Mouse (Mus musculus): ENCODE measurements around the gene Kcnh2. TPM values are rescaled to one million over a fixed set of nuclear protein-coding genes. Genes with fewer than 3 reads are reported as not detected.
"Not testable (repeated sequence)": the region's sequence is repeated elsewhere in the genome, so short reads cannot be mapped to it uniquely, and the experiment has no call there.

Gene Kcnh2
- 10 to 100 TPM; 12.3 to 26.4 TPM for total RNA-seq (2021)
- polyA plus RNA-seq (2012; rRNA removed) = 75.2 and 99.5 TPM in 2 replicates
- long read RNA-seq, full-length matches to known transcripts = 17 of 28 reads
- long read RNA-seq, partial matches to known transcripts = 5 of 28 reads
- long read RNA-seq, other reads (novel, unspliced or antisense) = 6 of 28 reads

DNA sequence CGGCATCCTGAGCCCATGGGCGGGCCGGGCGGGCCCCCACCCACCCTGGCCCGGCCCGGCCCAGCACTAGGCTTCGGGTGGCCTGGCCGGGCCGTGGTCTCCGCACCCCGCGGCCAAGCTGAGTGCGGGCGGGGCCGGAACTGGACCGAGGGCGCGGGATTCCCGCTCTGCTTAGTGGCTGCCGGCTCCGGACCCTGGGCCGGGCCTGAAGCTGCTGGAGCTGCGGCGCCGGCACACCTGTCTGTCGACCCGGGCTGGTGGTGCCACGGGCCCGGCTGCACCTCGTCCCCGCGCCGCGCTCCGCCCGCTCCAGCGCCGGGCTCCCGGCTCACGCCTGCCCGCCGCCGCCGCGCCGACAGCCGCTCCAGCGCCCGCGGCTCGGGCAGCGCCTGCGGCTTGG lies at the start of gene Kcnh2:
Kcnh2 (minus strand) TSS at position 327 of the 400 bp plus-strand sequence.
- DNase-seq = no peak

DNA sequence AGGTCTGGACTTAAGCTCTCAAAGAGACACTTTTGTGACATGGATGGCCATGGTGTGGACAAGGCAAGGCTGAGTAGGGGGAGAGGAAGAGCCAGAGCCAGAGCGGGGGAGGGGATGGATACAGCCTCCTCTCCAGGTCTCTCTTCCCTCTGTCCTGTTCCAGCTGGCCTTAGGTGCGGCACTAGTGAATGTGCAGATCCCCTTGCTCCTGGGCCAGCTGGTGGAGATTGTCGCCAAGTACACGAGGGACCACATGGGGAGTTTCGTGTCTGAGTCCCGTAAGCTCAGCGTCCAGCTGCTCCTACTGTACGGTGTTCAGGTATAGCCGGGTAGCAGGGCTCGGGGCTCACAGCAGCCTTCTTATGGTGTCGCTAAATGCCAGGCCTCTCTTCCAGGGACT lies 49.0 kb upstream of the Kcnh2 start:
- DNase-seq = no peak

DNA sequence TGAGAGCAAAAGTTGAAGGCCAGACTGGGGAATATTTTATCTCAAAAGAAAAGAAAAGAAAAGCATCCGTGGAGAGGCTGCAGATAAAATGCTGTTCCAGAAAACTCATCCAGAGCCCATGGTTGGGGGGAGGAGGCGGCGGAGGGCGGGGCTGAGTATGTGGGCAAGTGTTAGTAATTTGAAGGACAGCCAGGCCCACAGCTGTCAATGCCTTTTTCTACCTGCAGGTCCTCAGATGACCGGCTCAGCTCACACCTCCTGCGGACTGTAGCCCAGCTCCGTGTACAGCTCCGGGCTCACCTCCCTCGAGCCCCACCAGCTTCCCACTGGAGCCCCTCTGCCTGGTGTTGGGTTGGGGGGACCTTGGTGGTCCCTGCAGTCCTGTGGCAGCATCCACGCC lies 48.3 kb upstream of the Kcnh2 start:
- no peak for DNase-seq

DNA sequence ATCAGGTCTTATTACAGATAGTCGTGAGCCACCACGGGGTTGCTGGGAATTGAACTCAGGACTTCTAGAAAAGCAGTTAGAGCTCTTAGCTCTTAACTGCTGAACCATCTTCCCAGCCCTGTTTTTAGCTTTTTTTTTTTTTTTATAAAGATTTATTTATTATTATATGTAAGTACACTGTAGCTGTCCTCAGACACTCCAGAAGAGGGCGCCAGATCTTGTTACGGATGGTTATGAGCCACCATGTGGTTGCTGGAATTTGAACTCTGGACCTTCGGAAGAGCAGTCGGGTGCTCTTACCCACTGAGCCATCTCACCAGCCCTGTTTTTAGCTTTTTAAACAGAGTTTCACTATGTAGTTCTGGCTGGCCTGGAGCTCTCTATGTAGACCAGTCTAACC lies 44.9 kb upstream of the Kcnh2 start:
- DNase-seq = not testable (repeated sequence)

DNA sequence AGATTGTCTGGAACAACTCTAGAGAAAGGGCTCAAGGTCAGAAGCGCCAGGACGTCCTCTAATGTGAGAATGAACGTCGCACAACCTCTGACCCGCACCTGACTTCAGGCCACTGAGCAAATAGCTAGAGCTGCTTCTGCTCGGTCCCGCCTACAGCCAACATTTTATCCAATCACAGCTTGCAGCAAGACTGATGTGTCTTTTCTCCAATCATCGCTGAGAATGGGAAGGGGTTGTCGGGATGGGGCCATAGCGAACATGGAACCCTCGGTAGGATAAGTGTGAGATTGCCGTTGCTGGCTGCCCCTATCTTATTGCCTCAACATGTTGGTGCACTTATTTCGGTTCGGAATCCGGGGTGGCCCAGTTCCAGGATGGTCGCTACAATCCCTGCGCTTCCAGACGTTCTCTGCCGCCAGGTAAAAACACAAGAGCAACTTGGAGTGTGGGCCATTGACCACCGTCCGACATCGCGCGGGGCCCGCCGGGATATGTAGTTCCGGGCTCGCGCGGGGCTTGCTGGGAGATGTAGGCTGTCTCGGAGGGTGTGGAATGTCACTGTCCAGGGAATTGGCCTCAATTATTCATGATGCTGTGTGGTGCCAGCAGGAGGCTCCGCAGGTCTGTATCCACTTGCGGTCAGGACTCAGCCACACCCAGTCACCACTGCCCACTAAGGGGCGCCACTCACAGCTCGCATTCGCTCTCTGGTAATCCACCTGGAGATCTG lies 42.9 kb upstream of the Kcnh2 start:
- DNase-seq = peak; percentile 97

DNA sequence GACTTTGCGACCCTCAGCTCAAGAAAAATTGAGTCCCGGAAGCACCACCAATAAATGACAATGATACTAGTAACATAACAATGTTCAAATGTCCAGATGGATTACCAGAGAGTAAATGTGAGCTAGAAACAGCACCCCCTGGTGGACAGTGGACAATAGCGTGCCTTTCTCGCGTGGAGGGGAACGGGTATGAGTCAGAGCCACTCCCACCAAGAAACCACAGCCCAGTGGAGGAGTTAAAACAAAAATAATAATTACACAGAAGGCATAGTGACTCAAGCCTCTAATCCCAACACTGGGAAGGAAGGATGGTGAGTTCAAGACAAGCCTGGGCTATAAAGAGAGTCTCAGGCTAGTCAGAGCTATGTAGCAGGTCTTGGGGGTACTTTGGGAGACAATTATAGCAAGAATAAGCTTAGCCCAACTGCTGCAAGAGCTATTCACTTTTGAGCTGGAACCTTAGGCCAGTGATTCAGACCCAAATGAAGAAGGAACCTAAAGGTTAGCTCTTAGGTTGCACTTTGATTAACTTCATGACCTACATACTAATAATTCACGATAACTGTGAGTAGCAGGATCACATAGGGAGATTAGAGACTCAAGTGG lies 42.1 kb upstream of the Kcnh2 start, which contains the start of gene Abcb8:
Abcb8 (plus strand) TSS at position 272 of the 606 bp plus-strand sequence.
- peak; percentile 85 for DNase-seq

DNA sequence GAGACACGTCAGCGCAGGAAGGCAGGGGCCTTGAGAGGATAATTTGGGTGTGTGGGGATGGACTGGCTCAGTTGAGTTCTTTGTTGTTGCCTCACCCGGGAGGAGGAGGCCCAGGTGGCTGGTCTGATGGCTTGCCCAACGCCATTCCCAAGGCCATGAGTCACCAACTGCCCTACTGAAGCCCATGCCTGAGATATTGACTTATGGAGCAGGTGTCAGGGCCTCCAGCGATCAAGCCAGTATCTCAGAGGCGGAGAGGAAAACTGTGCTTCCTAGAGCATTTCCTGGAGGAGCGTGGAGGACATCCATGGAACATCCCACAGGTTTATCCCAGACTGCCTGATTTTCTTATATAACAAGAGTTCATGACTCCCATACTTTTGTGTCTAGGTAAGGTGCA lies 41.3 kb upstream of the Kcnh2 start:
- peak; percentile 40 for DNase-seq

DNA sequence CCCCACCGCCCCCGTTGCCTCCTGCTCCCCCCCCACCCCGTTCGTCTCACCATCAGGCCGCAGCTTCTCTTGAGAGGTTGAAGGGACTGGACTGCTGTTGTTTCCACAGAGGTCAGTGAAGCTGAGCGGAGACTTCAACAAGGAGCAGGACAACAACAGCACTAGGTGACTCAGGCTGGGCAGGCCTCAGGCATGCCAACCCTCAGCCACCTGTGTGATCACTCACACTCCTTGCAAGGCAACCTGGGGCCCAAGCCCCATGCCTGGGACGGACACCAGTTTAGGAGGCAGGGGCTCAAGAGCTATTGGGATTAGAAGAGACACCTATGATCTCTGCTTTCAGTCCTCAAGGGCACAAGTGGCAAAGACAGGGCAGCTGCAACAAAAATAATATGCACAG lies 40.5 kb upstream of the Kcnh2 start, which contains the start of gene Atg9b:
Atg9b (minus strand) TSS at position 280 of the 400 bp plus-strand sequence.
- DNase-seq = no peak

DNA sequence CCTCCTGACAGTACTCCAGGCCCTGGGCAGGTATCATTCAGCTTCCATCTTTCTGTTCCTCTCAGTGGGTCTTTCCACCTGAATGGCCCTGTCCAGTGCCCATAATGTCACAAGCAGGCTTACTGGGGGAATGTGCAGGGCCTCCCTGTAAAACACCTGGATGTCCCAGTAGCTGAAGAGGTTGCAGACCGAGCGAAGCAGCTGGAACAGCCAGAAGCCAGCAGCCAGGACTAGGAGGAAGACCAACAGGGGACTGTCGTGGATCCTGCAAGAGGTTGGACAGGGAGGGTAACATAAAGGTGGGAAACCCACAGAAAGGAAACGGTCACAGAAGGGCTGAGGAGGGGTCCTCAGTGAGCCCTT lies 38.2 kb upstream of the Kcnh2 start:
- no peak for DNase-seq

DNA sequence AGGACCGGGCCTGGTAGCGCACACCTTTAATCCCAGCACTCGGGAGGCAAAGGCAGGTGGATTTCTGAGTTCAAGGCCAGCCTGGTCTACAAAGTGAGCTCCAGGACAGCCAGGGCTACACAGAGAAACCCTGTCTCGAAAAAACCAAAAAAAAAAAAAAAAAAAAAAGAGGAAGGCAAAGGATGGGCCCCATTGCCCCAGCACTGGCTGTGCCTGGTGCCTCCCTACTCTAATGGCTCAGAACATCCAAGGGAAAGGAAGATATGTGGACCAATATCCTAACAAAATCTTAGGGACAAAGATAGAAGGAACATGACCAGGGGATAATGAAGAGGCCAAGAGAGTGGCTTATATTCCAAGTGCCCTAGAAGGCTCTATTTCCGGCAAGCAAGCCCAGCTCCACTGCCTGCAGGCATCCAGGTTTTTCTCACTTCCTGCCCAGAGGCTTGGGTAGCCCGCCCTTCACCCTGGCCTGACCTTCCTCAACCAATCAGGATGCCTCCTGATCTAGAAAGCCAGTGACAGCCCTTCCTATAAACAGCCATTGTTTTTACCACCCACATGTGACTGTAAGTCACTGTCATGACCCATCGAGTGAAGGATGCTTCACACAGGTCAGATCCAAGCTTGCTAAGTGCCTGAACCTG lies 37.7 kb upstream of the Kcnh2 start:
- peak; percentile 38 for DNase-seq

DNA sequence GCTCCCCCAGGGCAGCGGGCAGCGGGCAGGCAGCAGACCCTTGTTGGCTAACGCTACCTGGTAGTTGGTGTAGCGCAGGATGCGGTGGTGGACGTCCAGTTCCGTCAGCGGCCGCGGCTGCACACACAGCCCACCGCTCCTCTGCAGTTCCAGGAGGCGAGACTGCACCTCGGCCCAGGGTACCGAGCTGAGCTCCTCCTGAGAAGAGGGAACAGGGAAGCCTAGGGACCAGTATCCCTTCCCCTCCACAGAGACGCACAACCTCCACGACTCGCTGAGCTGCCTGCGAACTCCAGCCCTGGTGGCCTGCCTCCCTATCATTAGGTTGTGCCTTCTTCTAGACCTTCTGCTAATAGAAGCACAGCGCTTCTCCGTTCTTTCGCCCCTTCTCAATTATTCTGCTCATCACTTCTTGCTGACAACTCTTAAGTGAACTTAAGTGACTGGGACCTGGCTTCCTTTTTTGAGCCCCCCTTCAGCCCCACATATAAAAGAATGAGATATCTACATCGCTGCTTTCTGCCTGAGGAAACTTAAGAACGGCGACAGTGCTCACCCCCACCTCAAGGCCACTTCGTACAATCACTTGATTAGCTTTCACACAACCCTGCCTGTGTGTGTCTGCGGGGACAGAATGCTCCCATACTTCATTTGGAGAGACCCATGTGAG lies 37.0 kb upstream of the Kcnh2 start:
- DNase-seq = no peak

DNA sequence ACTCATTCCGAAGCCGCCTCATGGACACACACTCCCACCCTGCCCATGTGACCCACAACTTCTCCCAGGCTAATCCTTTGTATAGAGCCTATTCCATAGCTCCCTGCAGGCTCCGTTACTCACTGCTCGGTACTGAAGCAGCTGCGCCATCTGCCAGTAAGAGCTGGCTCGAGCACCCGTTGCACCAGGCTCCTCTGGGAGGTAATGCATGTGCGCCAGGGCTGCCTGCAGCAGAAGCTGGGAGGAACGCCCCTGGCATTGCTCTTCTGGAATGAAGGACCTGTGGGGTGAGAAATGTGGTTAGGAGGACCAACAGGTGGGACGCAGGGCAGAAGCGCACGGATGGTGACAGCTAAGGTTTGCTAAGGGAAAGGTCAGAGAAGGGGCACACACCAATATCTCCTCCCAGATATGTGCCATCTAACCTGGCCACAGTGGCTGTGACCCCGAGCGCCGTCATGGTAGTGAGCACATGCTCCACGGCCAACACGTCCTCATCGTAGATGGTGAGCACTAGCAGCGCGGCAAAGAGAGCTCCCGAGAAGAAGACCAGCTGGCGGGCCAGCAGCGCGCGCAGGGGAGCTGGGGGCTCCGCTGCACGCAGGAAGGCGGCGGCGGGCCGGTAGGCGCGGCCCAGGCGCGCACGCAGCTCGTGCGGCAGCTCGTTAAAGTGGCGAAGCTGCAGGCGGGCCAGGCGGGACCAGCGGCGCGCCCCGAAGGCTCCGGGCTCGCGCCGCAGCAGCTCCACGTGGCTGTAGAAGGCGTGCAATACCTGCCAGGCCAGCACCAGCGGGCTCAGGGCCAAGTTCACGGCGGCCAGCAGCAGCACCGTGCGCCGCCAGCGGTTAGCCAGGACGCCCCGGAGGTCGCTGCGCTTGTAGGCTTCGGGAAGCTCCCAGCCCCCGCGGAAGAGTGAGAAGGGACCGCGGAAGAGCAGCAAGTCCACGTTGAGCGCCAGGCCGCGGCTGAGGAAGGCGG lies 36.1 kb upstream of the Kcnh2 start:
- peak; percentile 80 for DNase-seq

DNA sequence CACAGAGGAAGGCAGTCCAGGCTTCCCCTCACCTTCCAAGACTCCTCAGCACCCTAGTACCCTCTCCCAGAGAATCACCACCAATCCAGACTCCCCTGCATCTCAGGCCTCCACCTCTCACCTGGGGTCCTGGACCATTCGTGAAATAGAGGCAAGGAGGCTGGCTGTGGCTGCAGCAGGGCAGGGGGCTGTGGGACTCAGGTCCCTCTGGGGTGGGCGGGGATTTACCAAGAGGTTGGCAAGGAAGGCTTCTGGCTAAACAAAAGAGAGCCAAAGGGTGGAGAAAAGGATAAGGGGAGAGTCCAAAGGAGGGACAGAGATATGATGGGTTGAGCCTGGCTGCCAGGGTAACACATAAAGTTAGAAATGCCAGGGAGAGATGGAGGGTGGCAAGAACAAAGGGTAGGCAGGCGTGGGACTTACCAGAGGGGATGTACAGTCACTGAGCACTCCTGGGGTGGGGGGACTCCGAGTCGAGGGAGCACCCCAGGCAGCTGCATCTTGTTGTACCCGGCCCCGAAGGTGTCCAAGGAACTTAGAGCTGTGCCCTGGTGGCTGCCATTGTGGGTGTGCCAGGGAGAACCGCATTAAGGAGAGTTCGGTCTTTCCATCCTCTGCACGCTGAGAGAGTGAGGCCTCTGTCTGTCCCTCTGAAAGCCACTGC lies 34.6 kb upstream of the Kcnh2 start:
- DNase-seq = no peak

DNA sequence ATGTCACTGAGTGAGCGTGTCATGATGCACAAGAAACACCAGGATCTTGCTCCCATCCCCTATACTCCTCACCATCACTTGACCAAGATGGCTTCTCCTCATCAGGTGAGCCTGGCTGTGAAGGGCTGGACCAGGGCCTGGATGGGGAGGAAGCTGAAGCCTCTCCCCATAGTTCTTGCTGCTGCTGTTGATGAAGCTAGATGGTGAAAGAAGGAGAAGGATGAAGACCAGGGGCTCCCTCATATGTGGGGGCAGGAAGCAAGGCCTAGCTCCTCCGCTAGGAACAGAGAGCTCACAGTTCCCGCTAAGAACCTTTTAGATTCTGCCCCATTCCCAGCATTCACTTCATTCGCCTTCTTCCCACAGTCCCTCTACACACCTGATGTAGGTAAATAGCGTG lies 34.0 kb upstream of the Kcnh2 start:
- DNase-seq = no peak

DNA sequence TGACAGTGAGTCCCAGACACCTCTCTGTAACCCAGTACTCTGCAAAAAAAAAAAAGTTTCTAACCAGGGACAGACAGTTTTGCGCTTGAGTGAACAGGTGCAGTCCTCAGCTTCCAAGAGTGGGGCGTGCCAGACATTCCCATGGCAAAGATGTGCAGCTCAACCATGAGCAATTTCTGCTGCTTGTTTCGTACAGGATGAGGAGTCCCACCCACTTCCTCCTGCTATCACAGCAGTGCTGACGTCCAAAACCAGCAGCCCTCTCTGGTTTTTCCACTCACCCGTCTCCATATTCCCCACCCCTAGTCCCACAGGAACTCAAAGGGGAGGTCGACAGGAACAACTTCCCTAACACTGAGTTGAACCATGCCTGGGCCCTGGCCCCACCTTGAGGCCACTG lies 33.0 kb upstream of the Kcnh2 start:
- DNase-seq = peak; percentile 44

DNA sequence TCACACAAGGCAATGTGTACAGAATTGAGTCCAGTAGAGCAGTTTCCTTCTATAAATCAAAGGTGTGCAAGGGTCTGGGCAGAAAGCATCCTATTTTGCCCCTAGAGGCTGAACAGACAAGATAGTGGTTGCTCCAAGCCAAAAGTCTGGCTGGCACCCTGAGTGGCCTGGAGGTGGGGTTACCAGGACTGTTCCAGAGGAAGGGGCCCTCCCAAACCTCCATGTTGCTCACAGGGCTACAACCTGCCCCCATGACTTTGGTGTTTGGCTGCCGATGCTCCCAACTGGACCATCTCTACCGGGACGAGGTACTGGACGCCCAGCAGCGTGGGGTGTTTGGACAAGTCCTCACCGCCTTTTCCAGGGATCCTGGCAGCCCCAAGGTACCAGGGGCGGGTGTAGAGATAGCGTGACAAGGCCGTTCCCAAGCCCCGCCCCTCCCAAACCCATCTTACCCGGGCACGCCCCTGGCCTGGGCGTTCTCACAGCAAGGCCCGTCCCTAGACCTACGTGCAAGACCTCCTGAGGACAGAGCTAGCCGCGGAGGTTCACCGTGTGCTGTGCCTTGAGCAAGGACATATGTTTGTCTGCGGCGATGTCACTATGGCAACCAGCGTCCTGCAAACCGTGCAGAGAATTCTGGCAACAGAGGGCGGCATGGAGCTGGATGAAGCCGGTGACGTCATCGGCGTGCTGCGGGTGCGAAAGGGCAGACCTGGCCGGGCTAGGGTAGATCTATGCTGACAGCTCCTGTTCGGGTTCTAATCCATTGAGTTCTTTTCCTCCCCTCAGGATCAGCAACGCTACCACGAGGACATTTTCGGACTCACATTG lies 31.8 kb upstream of the Kcnh2 start:
- DNase-seq = peak; percentile 94

DNA sequence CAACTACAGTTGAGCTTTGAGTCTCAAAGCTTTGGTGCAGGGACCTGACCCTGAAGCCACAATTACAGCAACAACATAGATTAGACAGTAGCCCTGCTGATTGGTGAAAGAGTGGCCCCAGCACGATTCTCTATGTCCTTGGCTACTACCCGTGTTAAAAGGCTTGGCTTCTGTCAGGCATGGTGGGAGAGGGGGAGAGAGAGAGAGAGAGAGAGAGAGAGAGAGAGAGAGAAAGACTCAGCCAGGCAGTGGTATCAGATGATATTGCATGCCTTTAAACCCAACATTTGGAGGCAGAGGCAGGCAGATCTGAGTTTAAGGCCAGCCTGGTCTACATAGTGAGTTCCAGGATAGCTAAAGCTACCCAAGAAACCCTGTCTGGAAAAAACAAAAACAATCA lies 30.6 kb upstream of the Kcnh2 start:
- DNase-seq = no peak

DNA sequence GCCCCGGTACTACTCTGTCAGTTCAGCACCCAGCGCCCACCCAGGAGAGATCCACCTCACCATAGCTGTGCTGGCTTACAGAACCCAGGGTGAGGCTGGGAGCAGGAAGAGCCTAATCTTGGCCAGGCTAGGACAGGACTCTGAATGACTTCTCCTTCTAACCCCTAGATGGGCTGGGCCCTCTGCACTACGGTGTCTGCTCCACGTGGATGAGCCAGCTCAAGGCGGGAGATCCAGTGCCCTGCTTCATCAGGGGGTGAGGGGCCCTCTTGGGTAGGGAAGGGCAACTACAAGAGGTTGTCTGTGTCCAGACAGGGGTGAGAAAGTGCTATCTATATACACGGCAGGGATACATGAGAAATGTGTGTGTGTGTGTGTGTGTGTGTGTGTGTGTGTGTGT lies 30.1 kb upstream of the Kcnh2 start:
- no peak for DNase-seq

DNA sequence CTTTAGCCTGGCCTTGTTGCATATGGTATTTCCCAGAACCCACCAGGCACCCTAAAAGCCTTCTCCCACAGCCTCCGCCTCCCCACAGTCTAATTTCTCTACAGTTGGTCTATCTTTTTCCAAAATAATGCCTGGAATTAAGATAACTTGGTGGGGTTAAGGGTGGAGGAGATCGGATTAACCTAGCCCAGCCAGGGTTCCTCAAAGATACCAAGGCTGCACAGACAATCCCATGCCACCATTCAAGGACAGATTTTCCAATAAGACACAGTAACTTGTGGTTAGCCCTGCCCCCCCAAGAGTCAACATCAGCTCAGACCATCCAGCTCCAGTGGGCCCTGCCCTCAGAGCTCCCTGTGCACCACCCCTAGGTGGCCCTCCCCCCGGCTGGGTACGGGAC lies 29.1 kb upstream of the Kcnh2 start:
- no peak for DNase-seq

DNA sequence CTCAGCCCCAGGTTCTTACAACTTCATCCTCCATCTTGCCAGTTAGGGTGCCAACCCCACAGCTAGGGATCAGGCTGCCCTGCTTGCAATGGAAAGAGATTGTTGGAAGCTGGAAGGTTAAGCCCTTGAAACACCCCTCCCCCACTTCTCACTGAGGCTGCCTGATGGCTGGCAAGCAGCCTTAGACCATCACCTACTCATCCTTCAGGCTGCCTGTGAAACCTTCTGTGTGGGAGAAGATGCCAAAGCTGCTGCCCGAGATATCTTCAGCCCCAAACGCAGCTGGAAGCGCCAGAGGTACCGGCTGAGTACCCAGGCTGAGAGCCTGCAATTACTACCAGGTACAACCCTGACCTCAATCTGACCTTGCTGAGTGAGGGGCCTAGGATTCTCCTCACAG lies 28.1 kb upstream of the Kcnh2 start:
- DNase-seq = no peak

Measured in adrenal gland, adult 2 months (tissue).